Comparison of ENCODE assay signal across 12 mouse cellular contexts in genomic region chr8:75063290-75063689, GRCm38 (mm10). TPM values are rescaled to one million over a fixed set of nuclear protein-coding genes. Genes with fewer than 3 reads are reported as not detected.
DNase-seq lines count a peak whose midpoint lies in the region; ATAC-seq lines count a peak whose summit lies in the region.
"Had no signal": no experiment of that assay in that cellular context is flagged by ENCODE, and none has a peak within 500 bp of the region (broad histone marks: within the 10 kb centered on the region; RNA-seq: fewer than 3 reads in every experiment).

No protein-coding gene starts in this region.

- no peak overlapping the region for H3K27ac ChIP-seq in intestine, embryonic 15.5 days
- H3K27ac ChIP-seq: hindbrain, embryonic 13.5 days; liver, embryonic 13.5 days; midbrain, embryonic 10.5 days had no signal

- WGBS in intestine, embryonic 15.5 days = 70% methylated on average over 3 of the region's 3 CpGs

- H3K9ac ChIP-seq in intestine, embryonic 15.5 days = no peak overlapping the region
- H3K9ac ChIP-seq: hindbrain, embryonic 13.5 days; liver, embryonic 13.5 days had no signal

- peak; percentile 58 for ATAC-seq in megakaryocyte, adult 5-6 weeks (ENCODE audit: poor library complexity, severe bottlenecking)
- no peak for ATAC-seq in intestine, embryonic 15.5 days
- no peak for ATAC-seq in erythroid progenitor cell, adult 5-6 weeks (replicated peaks; ENCODE audit: low FRiP score, poor library complexity, severe bottlenecking)

- H3K4me1 ChIP-seq in intestine, embryonic 15.5 days (replicated peaks) = no peaks in the 10 kb centered on the region
- H3K4me1 ChIP-seq: hindbrain, embryonic 13.5 days; liver, embryonic 13.5 days; midbrain, embryonic 10.5 days had no signal

- H3K9me3 ChIP-seq in intestine, embryonic 15.5 days = no peaks in the 10 kb centered on the region
- H3K9me3 ChIP-seq: hindbrain, embryonic 13.5 days; liver, embryonic 13.5 days; midbrain, embryonic 10.5 days had no signal

- DNase-seq in layer of hippocampus, adult 11-12 months (ENCODE audit: low spot score) = peak; percentile 34
- DNase-seq in layer of hippocampus, adult 18-20 months (ENCODE audit: low spot score in 2 of 2) = no peak
- DNase-seq in adrenal gland, postnatal 14 days = peak; percentile 68
- DNase-seq in gastrocnemius, adult 8-10 months (ENCODE audit: low spot score in 2 of 2) = peak; percentile 35 to 72
- no peak for DNase-seq in urinary bladder, postnatal 14 days (ENCODE audit: low spot score)
- DNase-seq: cerebellum, adult 11 months; liver, embryonic 13.5 days had no signal

- 0 out of 2 replicates have a peak, but pooled peaks cover 2% of the 10 kb centered on the region for H3K36me3 ChIP-seq in intestine, embryonic 15.5 days

- H3K4me3 ChIP-seq in intestine, embryonic 15.5 days (replicated peaks) = no peak overlapping the region
- H3K4me3 ChIP-seq: hindbrain, embryonic 13.5 days; liver, embryonic 13.5 days; midbrain, embryonic 10.5 days had no signal

- H3K27me3 ChIP-seq in intestine, embryonic 15.5 days (replicated peaks) = no peaks in the 10 kb centered on the region
- H3K27me3 ChIP-seq: hindbrain, embryonic 13.5 days; liver, embryonic 13.5 days had no signal

- no peak overlapping the region for H3K4me2 ChIP-seq in intestine, embryonic 15.5 days (replicated peaks)
- H3K4me2 ChIP-seq: hindbrain, embryonic 13.5 days; liver, embryonic 13.5 days had no signal

RNA-seq across cellular contexts. Expression of gene Tom1, which starts 29.8 kb away (rescaled TPM):
- 10 to 100 TPM; 40.4 to 42.5 TPM for total RNA-seq in layer of hippocampus, adult 18-20 months (2021)
- 37.0 and 40.1 TPM in 2 replicates for total RNA-seq in adrenal gland, postnatal 14 days (2021)
- total RNA-seq in gastrocnemius, adult 8-10 months (2022) = 10 to 100 TPM; 49.3 to 54.6 (median 50.3) TPM
- 53.1 and 60.1 TPM in 2 replicates for total RNA-seq in megakaryocyte, adult 5-6 weeks (2015)
- total RNA-seq in megakaryocyte, adult 5-6 weeks (2017) = 46.6 and 60.7 TPM in 2 replicates
- 32.6 and 33.5 TPM in 2 replicates for polyA plus RNA-seq in intestine, embryonic 15.5 days (2015; fragmentation: Nextera tagmentation; extraction: Ambion mirVana)
- total RNA-seq in erythroid progenitor cell, adult 5-6 weeks (2015; ENCODE audit: low replicate concordance) = 17.3 and 18.0 TPM in 2 replicates
- 4.4 and 9.5 TPM in 2 replicates for total RNA-seq in erythroid progenitor cell, adult 5-6 weeks (2017; ENCODE audit: low replicate concordance)

RNA-seq across cellular contexts. Expression of gene Hmox1, which starts 30.1 kb away (rescaled TPM):
- 1 to 10 TPM; 7.7 to 8.3 TPM for total RNA-seq in layer of hippocampus, adult 18-20 months (2021)
- total RNA-seq in adrenal gland, postnatal 14 days (2021) = 26.0 and 33.3 TPM in 2 replicates
- total RNA-seq in gastrocnemius, adult 8-10 months (2022) = 1 to 10 TPM; 3.3 to 9.5 (median 4.2) TPM
- 25.4 and 27.1 TPM in 2 replicates for total RNA-seq in megakaryocyte, adult 5-6 weeks (2015)
- total RNA-seq in megakaryocyte, adult 5-6 weeks (2017) = 42.3 and 49.8 TPM in 2 replicates
- 17.8 and 18.6 TPM in 2 replicates for polyA plus RNA-seq in intestine, embryonic 15.5 days (2015; fragmentation: Nextera tagmentation; extraction: Ambion mirVana)
- 66.7 and 90.8 TPM in 2 replicates for total RNA-seq in erythroid progenitor cell, adult 5-6 weeks (2015; ENCODE audit: low replicate concordance)
- 68.0 and 100 TPM in 2 replicates for total RNA-seq in erythroid progenitor cell, adult 5-6 weeks (2017; ENCODE audit: low replicate concordance)

RNA-seq across cellular contexts. Expression of gene Mcm5, which starts 46.1 kb away (rescaled TPM):
- total RNA-seq in layer of hippocampus, adult 18-20 months (2021) = 1 to 10 TPM; 5.2 to 5.7 TPM
- 26.7 and 33.0 TPM in 2 replicates for total RNA-seq in adrenal gland, postnatal 14 days (2021)
- 1 to 10 TPM in 2 of 4 experiments, under 1 TPM in 2; 0.58 to 1.0 (median 0.86) TPM for total RNA-seq in gastrocnemius, adult 8-10 months (2022)
- 45.9 and 46.5 TPM in 2 replicates for total RNA-seq in megakaryocyte, adult 5-6 weeks (2015)
- total RNA-seq in megakaryocyte, adult 5-6 weeks (2017) = 210 and 212 TPM in 2 replicates
- polyA plus RNA-seq in intestine, embryonic 15.5 days (2015; fragmentation: Nextera tagmentation; extraction: Ambion mirVana) = 128 and 132 TPM in 2 replicates
- total RNA-seq in erythroid progenitor cell, adult 5-6 weeks (2015; ENCODE audit: low replicate concordance) = 54.1 and 104 TPM in 2 replicates
- total RNA-seq in erythroid progenitor cell, adult 5-6 weeks (2017; ENCODE audit: low replicate concordance) = 166 and 198 TPM in 2 replicates

Comparison
In these comparisons a context has a peak if more than half of its experiments do, and no peak if none do; other contexts are left out.
1. DNase-seq: peak in layer of hippocampus, adult 11-12 months (single experiment), adrenal gland, postnatal 14 days (single experiment) and gastrocnemius, adult 8-10 months (2 of 2); none in layer of hippocampus, adult 18-20 months (0 of 2) and urinary bladder, postnatal 14 days (single experiment).